Mouse (Mus musculus) megakaryocyte, embryonic 14.5 days (primary cell): ENCODE results near the gene Cd47.

Source experiments
- FLI1 ChIP-seq: IDR thresholded peaks from 2 replicates; pipeline ENCODE4 v1.6.1; 2012; ENCODE audit warnings: low read length, inconsistent platforms, mixed read lengths
- GATA1 ChIP-seq: IDR thresholded peaks from 3 replicates; pipeline ENCODE4 v1.6.1; 2012; ENCODE audit warnings: mixed read lengths, low read length, inconsistent platforms, borderline replicate concordance

DNA sequence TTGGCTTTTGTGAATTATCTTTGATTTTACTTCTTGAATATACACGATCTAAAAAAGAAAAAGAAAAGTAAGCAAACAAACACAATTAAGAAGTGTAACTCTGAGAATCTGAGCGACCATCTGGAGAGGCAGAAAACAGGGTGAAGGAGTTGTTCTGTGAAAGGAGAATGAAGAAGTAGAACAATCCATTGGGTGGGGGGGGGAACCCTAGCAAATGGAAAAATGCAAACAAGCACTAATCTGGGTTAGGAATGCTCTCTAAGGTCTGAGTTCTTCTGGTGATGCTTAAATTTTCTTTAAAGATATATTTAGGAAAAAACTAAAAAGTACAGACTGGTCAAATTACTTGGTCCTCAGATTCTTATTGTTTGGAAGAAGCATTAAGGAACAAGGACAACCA is 11.6 kb downstream of the Cd47 start:
- TF ChIP-seq GATA1 (no peak), FLI1 (no peak)
